Mouse (Mus musculus) yolk sac, embryonic 10.5 days (tissue): Measurements from ENCODE around the gene Stum.
"Not testable (repeated sequence)": the region's sequence is repeated elsewhere in the genome, so short reads cannot be mapped to it uniquely, and the experiment has no call there.

Experiments used
- DNase-seq: peaks from one replicate; pipeline ENCODE4 v3.0.0-alpha.2; 2017; ENCODE audit warnings: low spot score

The Stum gene

GRCm38 (mm10) chr1:180483399-180484291 lies at the start of gene Stum:
TSS of gene Stum (minus strand) at chr1:180483504.
- DNase-seq: peak; percentile 46

- no peak for DNase-seq
Observed at GRCm38 (mm10) chr1:180532671-180533070, 49.4 kb upstream of the Stum start.

- no peak for DNase-seq
Observed at GRCm38 (mm10) chr1:180530457-180531263, 47.4 kb upstream of the Stum start.

- no peak for DNase-seq
Observed at GRCm38 (mm10) chr1:180529847-180530246, 46.5 kb upstream of the Stum start.

- no peak for DNase-seq
Observed at GRCm38 (mm10) chr1:180525301-180525700, 42.0 kb upstream of the Stum start.

GRCm38 (mm10) chr1:180523320-180523719 lies 40.0 kb upstream of the Stum start:
- DNase-seq: no peak

- no peak for DNase-seq
Observed at GRCm38 (mm10) chr1:180520190-180520589, 36.9 kb upstream of the Stum start.

GRCm38 (mm10) chr1:180519520-180519919 lies 36.2 kb upstream of the Stum start:
- no peak for DNase-seq

- not testable (repeated sequence) for DNase-seq
Observed at GRCm38 (mm10) chr1:180518899-180519298, 35.6 kb upstream of the Stum start.

GRCm38 (mm10) chr1:180518412-180518811 lies 35.1 kb upstream of the Stum start:
- DNase-seq: no peak

GRCm38 (mm10) chr1:180517390-180518054 lies 34.2 kb upstream of the Stum start:
- DNase-seq: no peak

- no peak for DNase-seq
Observed at GRCm38 (mm10) chr1:180514077-180514476, 30.8 kb upstream of the Stum start.

GRCm38 (mm10) chr1:180510879-180511278 lies 27.6 kb upstream of the Stum start:
- no peak for DNase-seq

GRCm38 (mm10) chr1:180510442-180510841 lies 27.1 kb upstream of the Stum start:
- no peak for DNase-seq

- no peak for DNase-seq
Observed at GRCm38 (mm10) chr1:180508662-180509061, 25.4 kb upstream of the Stum start.

- DNase-seq: no peak
Observed at GRCm38 (mm10) chr1:180507291-180507791, 24.0 kb upstream of the Stum start.

- no peak for DNase-seq
Observed at GRCm38 (mm10) chr1:180506341-180506740, 23.0 kb upstream of the Stum start.

- no peak for DNase-seq
Observed at GRCm38 (mm10) chr1:180504899-180505298, 21.6 kb upstream of the Stum start.

- DNase-seq: no peak
Observed at GRCm38 (mm10) chr1:180503484-180503883, 20.2 kb upstream of the Stum start.

- no peak for DNase-seq
Observed at GRCm38 (mm10) chr1:180502566-180502965, 19.3 kb upstream of the Stum start.

- DNase-seq: no peak
Observed at GRCm38 (mm10) chr1:180500641-180501040, 17.3 kb upstream of the Stum start.

- DNase-seq: no peak
Observed at GRCm38 (mm10) chr1:180500218-180500617, 16.9 kb upstream of the Stum start.
